Mouse (Mus musculus): ENCODE data around the gene Adamts12. TPM values are rescaled to one million over a fixed set of nuclear protein-coding genes. Genes with fewer than 3 reads are reported as not detected.

Adamts12 gene
- total RNA-seq, 1 experiment, result 0.85 TPM

GRCm38 (mm10) chr15:11065528-11066171 is 1.1 kb downstream of the Adamts12 start:
- H3K9ac ChIP-seq (ENCODE audit: insufficient read depth, low read depth, low read length, poor library complexity, severe bottlenecking), result no peak overlapping the region
- in situ Hi-C loops (cut with MboI; ENCODE audit: low sequenced_read_pairs in 2 of 2, unreplicated experiment in 2 of 2), result no loop called here
- DNase-seq (ENCODE audit: low read depth, low spot score), result no peak

GRCm38 (mm10) chr15:11066299-11066698 is 1.7 kb downstream of the Adamts12 start:
- in situ Hi-C loops (cut with MboI; ENCODE audit: low sequenced_read_pairs in 2 of 2, unreplicated experiment in 2 of 2), result no loop called here
- TF ChIP-seq CHD2 (IDR thresholded peaks at IDR 0.05; ENCODE audit: low read depth, low read length) (no peak), HCFC1 (IDR thresholded peaks at IDR 0.05; ENCODE audit: borderline replicate concordance, insufficient read depth, low read length) (no peak), MAFK (IDR thresholded peaks at IDR 0.05; ENCODE audit: insufficient read depth, low read depth, low read length) (no peak)
- Histone ChIP-seq H3K4me1 (ENCODE audit: control insufficient read depth in 2 of 2, insufficient read depth in 2 of 2, low read length in 2 of 2, poor library complexity in 1 of 2) (peaks cover 0 to 5% of the 10 kb centered on the region in 2 experiments; a peak in 1 of 4 replicates), H3K9me3 (ENCODE audit: control insufficient read depth, insufficient read depth, low read depth, low read length) (no peaks in the 10 kb centered on the region), H3K9ac (ENCODE audit: insufficient read depth, low read depth, low read length, poor library complexity, severe bottlenecking) (no peak overlapping the region), H3K4me3 (ENCODE audit: insufficient read depth in 1 of 2, low read depth in 1 of 2, low read length in 2 of 2, poor library complexity in 1 of 2, severe bottlenecking in 1 of 2) (no peak overlapping the region), H3K27ac (ENCODE audit: insufficient read depth, low read depth, low read length, poor library complexity, severe bottlenecking) (no peak overlapping the region), H3K36me3 (ENCODE audit: control insufficient read depth, insufficient read depth, low read length, poor library complexity, severe bottlenecking) (no peaks in the 10 kb centered on the region)
- no peak for DNase-seq (ENCODE audit: low read depth, low spot score)

More at GRCm38 (mm10) chr15:11065528-11066171, 1.1 kb downstream of the Adamts12 start:
- Histone ChIP-seq H3K4me1 (ENCODE audit: control insufficient read depth in 2 of 2, insufficient read depth in 2 of 2, low read length in 2 of 2, poor library complexity in 1 of 2) (peaks cover 0 to 5% of the 10 kb centered on the region in 2 experiments; a peak in 1 of 4 replicates), H3K4me3 (ENCODE audit: insufficient read depth in 1 of 2, low read depth in 1 of 2, low read length in 2 of 2, poor library complexity in 1 of 2, severe bottlenecking in 1 of 2) (no peak overlapping the region), H3K27ac (ENCODE audit: insufficient read depth, low read depth, low read length, poor library complexity, severe bottlenecking) (no peak overlapping the region), H3K36me3 (ENCODE audit: control insufficient read depth, insufficient read depth, low read length, poor library complexity, severe bottlenecking) (no peaks in the 10 kb centered on the region), H3K9me3 (ENCODE audit: control insufficient read depth, insufficient read depth, low read depth, low read length) (no peaks in the 10 kb centered on the region)
- no peak for TF ChIP-seq HCFC1 (IDR thresholded peaks at IDR 0.05; ENCODE audit: borderline replicate concordance, insufficient read depth, low read length)
- no peak for TF ChIP-seq ZNF384 (IDR thresholded peaks at IDR 0.05; ENCODE audit: low read depth, low read length)
- TF ChIP-seq ZC3H11A (IDR thresholded peaks at IDR 0.05; ENCODE audit: borderline replicate concordance, low read depth, low read length), result no peak
- no peak for TF ChIP-seq MAFK (IDR thresholded peaks at IDR 0.05; ENCODE audit: insufficient read depth, low read depth, low read length)
- TF ChIP-seq CHD2 (IDR thresholded peaks at IDR 0.05; ENCODE audit: low read depth, low read length), result no peak

- H3K9me3 ChIP-seq (ENCODE audit: control insufficient read depth, insufficient read depth, low read depth, low read length), result no peaks in the 10 kb centered on the region
- no peak for TF ChIP-seq MAFK (IDR thresholded peaks at IDR 0.05; ENCODE audit: insufficient read depth, low read depth, low read length)
- no peak for TF ChIP-seq ZNF384 (IDR thresholded peaks at IDR 0.05; ENCODE audit: low read depth, low read length)
- TF ChIP-seq CHD2 (IDR thresholded peaks at IDR 0.05; ENCODE audit: low read depth, low read length), result no peak
- TF ChIP-seq ZC3H11A (IDR thresholded peaks at IDR 0.05; ENCODE audit: borderline replicate concordance, low read depth, low read length), result no peak
- no peak for TF ChIP-seq HCFC1 (IDR thresholded peaks at IDR 0.05; ENCODE audit: borderline replicate concordance, insufficient read depth, low read length)
- no peak overlapping the region for H3K27ac ChIP-seq (ENCODE audit: insufficient read depth, low read depth, low read length, poor library complexity, severe bottlenecking)
- DNase-seq (ENCODE audit: low read depth, low spot score), result no peak
- H3K9ac ChIP-seq (ENCODE audit: insufficient read depth, low read depth, low read length, poor library complexity, severe bottlenecking), result no peak overlapping the region
- H3K4me1 ChIP-seq (ENCODE audit: control insufficient read depth in 2 of 2, insufficient read depth in 2 of 2, low read length in 2 of 2, poor library complexity in 1 of 2), result peaks cover 0 to 5% of the 10 kb centered on the region in 2 experiments; a peak in 1 of 4 replicates
- no peak overlapping the region for H3K4me3 ChIP-seq (ENCODE audit: insufficient read depth in 1 of 2, low read depth in 1 of 2, low read length in 2 of 2, poor library complexity in 1 of 2, severe bottlenecking in 1 of 2)
- in situ Hi-C loops (cut with MboI; ENCODE audit: low sequenced_read_pairs in 2 of 2, unreplicated experiment in 2 of 2), result no loop called here
- no peaks in the 10 kb centered on the region for H3K36me3 ChIP-seq (ENCODE audit: control insufficient read depth, insufficient read depth, low read length, poor library complexity, severe bottlenecking)
Observed at GRCm38 (mm10) chr15:11067891-11068290, 3.3 kb downstream of the Adamts12 start.

- Histone ChIP-seq H3K9ac (ENCODE audit: insufficient read depth, low read depth, low read length, poor library complexity, severe bottlenecking) (no peak overlapping the region), H3K36me3 (ENCODE audit: control insufficient read depth, insufficient read depth, low read length, poor library complexity, severe bottlenecking) (no peaks in the 10 kb centered on the region), H3K9me3 (ENCODE audit: control insufficient read depth, insufficient read depth, low read depth, low read length) (no peaks in the 10 kb centered on the region), H3K27ac (ENCODE audit: insufficient read depth, low read depth, low read length, poor library complexity, severe bottlenecking) (no peak overlapping the region), H3K4me3 (ENCODE audit: insufficient read depth in 1 of 2, low read depth in 1 of 2, low read length in 2 of 2, poor library complexity in 1 of 2, severe bottlenecking in 1 of 2) (no peak overlapping the region), H3K4me1 (ENCODE audit: control insufficient read depth in 2 of 2, insufficient read depth in 2 of 2, low read length in 2 of 2, poor library complexity in 1 of 2) (no peaks in the 10 kb centered on the region)
- TF ChIP-seq MAFK (IDR thresholded peaks at IDR 0.05; ENCODE audit: insufficient read depth, low read depth, low read length) (no peak), ZNF384 (IDR thresholded peaks at IDR 0.05; ENCODE audit: low read depth, low read length) (no peak), ZC3H11A (IDR thresholded peaks at IDR 0.05; ENCODE audit: borderline replicate concordance, low read depth, low read length) (no peak), HCFC1 (IDR thresholded peaks at IDR 0.05; ENCODE audit: borderline replicate concordance, insufficient read depth, low read length) (no peak)
- in situ Hi-C loops (cut with MboI; ENCODE audit: low sequenced_read_pairs in 2 of 2, unreplicated experiment in 2 of 2), result no loop called here
- no peak for DNase-seq (ENCODE audit: low read depth, low spot score)
Observed at GRCm38 (mm10) chr15:11075726-11076361, 11.3 kb downstream of the Adamts12 start.
